Mouse (Mus musculus) stomach, postnatal 0 days (tissue): ENCODE measurements around the gene Myl9.

Source experiments
- CTCF ChIP-seq: IDR thresholded peaks from 2 replicates; pipeline ENCODE4 v1.5.1; 2016; ENCODE audit warnings: antibody characterized with exemption, low read depth, mild to moderate bottlenecking, moderate library complexity
- EP300 ChIP-seq: optimal IDR thresholded peaks from 2 replicates; pipeline ENCODE3; 2016; ENCODE audit warnings: antibody characterized with exemption

DNA sequence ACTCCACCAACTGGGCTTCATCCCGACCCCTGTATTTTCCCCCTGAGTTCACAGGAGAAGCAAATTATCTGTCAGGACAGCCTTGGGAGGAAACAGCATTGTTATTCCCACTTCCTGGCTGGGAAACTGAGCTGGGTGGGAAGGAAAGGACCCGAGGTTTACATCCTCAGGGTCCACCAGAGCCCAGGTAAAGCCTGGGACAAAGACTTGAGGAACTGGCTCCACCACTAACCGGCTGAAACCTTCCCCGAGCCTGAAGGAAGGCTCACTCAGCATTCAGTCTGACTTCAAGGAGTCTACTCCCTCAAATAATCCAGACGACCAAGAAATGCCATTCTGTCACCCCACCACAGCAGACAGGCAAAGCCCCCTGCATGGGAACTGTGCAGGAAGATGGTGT lies 39.7 kb downstream of the Myl9 start:
- TF ChIP-seq CTCF (no peak), EP300 (no peak)
